Mouse (Mus musculus) stomach, embryonic 14.5 days (tissue): ENCODE results near the gene Kif26a. TPM values are rescaled to one million over a fixed set of nuclear protein-coding genes. Genes with fewer than 3 reads are reported as not detected.

ENCODE experiments used
- ATAC-seq: fragments of 200-750 bp; cut with Nextera tagmentation; 2 replicates; pipeline ENCODE4 v1.8.0; 2017; ENCODE audit warnings: low read depth, moderate TSS enrichment; ENCODE audit not compliant: insufficient number of reproducible peaks, insufficient read depth, low FRiP score
- H3K27ac ChIP-seq: fragments of 300-500 bp; sonication (generic); 2 replicates; pipeline ENCODE4 v1.5.1; 2014; ENCODE audit warnings: mild to moderate bottlenecking, low read length, moderate library complexity, mixed read lengths
- H3K27me3 ChIP-seq: fragments of 300-500 bp; sonication (generic); 2 replicates; pipeline ENCODE4 v1.6.1; 2014; ENCODE audit warnings: low read length, control low read depth, mixed read lengths; ENCODE audit not compliant: control insufficient read depth, insufficient read depth
- H3K36me3 ChIP-seq: fragments of 300-500 bp; sonication (generic); 2 replicates; pipeline ENCODE4 v1.6.1; 2014; ENCODE audit warnings: mild to moderate bottlenecking, control low read depth, low read length, moderate library complexity, mixed read lengths; ENCODE audit not compliant: control insufficient read depth, insufficient read depth
- H3K4me1 ChIP-seq: fragments of 300-500 bp; sonication (generic); 2 replicates; pipeline ENCODE4 v1.6.1; 2014; ENCODE audit warnings: low read length, control low read depth, mixed read lengths; ENCODE audit not compliant: control insufficient read depth, insufficient read depth
- H3K4me2 ChIP-seq: fragments of 300-500 bp; sonication (generic); replicated peaks from 2 replicates; pipeline ENCODE4 v1.6.1; 2014; ENCODE audit warnings: low read depth, low read length, control low read depth
- H3K4me3 ChIP-seq: fragments of 300-500 bp; sonication (generic); 2 replicates; pipeline ENCODE4 v1.5.1; 2014; ENCODE audit warnings: low read depth, low read length, control low read depth
- H3K9ac ChIP-seq: fragments of 300-500 bp; sonication (generic); replicated peaks from 2 replicates; pipeline ENCODE4 v1.6.1; 2014; ENCODE audit warnings: low read depth, mild to moderate bottlenecking, control low read depth, low read length, moderate library complexity, mixed read lengths
- H3K9me3 ChIP-seq: fragments of 300-500 bp; sonication (generic); 2 replicates; pipeline ENCODE4 v1.6.1; 2016; ENCODE audit warnings: low read depth, low read length, control low read depth; ENCODE audit not compliant: control insufficient read depth
- WGBS: fragments of 180-500 bp; shearing (Covaris S2); extraction: QIAGEN DNeasy Blood & Tissue Kit; methylation state at CpG from one replicate; pipeline ENCODE4 v1.1.7; 2014; 5-methylcytosine and 5-hydroxymethylcytosine counted together
- polyA plus RNA-seq: library from polyadenylated mRNA; unstranded; fragments of >200 nt; fragmentation: Nextera tagmentation; extraction: Ambion mirVana; gene quantifications from 2 replicates; pipeline ENCODE4 v1.2.1, GENCODE M21; 2014

Kif26a gene
- polyA plus RNA-seq, 1 experiment from 2014 or later: 2.9 TPM

DNA sequence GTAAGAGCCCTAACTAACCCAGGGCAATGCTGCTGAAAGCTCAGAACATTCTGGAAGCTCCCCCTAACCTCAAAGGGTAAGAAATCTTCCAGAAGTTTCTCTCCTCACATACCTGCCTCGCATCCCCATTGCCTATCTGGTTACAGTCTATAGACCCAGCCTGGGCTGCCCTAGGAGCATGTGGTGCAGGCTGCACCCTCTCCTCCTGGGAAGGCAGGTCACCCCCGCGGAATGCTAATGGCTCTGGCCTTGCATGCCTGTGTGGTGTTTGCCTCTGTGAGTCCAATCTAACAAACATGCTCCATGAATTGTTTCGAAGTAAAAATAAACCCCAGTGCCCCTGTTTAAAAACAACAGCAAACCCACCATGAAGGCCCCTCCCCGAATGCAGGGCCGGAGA, 75.3 kb downstream of the Kif26a start:
- Histone ChIP-seq H3K9ac (no peak overlapping the region), H3K27ac (no peak overlapping the region), H3K36me3 (no peaks in the 10 kb centered on the region), H3K27me3 (no peaks in the 10 kb centered on the region), H3K4me1 (no peaks in the 10 kb centered on the region), H3K9me3 (no peaks in the 10 kb centered on the region), H3K4me3 (no peak overlapping the region), H3K4me2 (no peak overlapping the region)
- WGBS: 50% methylated on average over 6 of the region's 6 CpGs
- no peak for ATAC-seq

DNA sequence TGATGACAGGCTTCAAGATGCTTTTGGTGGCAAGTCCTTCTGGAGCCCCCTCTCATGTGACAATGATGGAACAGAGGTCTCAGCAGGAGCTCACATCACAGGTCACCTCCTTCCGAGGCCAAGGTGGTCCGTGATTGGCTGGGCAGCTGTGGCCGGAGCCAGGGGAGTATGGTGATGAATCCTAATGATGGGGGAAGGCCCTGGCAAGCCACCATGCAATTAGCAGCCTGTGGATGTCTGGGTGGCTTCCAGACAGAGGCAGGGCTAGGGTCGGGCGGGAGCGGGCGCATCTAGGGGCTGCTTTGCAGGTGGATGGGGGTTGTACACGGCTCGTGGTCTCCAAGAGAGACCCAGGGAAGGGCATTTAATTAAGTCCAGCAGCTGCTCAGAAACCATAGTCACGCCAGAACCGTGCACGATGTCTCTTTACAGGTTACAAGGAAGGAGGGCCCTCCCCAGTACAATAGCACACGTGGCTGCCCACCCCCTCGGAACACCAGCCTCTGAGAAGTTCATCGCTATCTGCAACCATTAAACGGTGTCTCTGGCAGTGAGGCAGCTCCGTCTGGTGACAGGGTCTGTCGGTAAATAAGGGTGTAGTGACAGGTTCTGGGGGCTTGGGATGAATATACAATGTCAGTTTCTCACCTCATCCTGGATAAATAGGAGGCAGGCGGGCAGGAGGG, 75.9 kb downstream of the Kif26a start:
- H3K9me3 ChIP-seq: no peaks in the 10 kb centered on the region
- H3K4me3 ChIP-seq: no peak overlapping the region
- no peaks in the 10 kb centered on the region for H3K4me1 ChIP-seq
- no peaks in the 10 kb centered on the region for H3K27me3 ChIP-seq
- H3K4me2 ChIP-seq: no peak overlapping the region
- no peak overlapping the region for H3K27ac ChIP-seq
- WGBS: 40% methylated on average over 19 of the region's 19 CpGs
- ATAC-seq: no peak
- H3K36me3 ChIP-seq: no peaks in the 10 kb centered on the region
- no peak overlapping the region for H3K9ac ChIP-seq

DNA sequence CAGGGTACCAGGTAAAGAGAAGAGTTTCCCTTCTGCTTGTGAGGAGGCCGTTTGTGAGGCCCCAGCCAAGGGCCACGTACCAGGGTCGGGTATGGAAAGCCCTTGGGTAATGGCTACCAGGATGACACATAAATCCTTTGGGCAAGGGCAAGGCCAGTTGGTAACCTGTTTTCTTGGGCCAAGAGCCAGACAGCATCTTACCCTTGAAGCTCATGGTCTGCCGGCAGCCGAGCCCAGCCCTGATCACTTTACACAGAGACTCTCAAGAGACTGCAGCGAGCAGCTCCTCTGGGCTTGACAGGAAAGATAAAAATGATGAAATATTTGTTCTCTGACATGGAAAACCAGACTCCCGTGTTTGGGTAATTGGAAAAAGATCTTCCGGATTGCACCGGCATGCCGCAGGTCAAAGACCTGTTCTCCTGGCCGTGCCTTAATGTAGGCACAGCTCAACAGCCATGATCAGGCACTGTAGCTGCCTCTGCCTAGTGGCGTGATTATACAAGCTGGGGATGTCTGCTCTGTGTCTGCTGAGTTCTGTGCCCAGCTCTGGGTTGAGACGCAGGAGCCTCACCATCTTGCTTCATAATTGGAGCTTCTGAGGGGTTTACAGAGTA, 77.8 kb downstream of the Kif26a start:
- Histone ChIP-seq H3K36me3 (no peaks in the 10 kb centered on the region), H3K4me1 (no peaks in the 10 kb centered on the region), H3K4me2 (no peak overlapping the region), H3K9me3 (no peaks in the 10 kb centered on the region), H3K27ac (no peak overlapping the region), H3K9ac (no peak overlapping the region), H3K27me3 (no peaks in the 10 kb centered on the region), H3K4me3 (no peak overlapping the region)
- no peak for ATAC-seq
- WGBS: 55% methylated on average over 13 of the region's 13 CpGs

DNA sequence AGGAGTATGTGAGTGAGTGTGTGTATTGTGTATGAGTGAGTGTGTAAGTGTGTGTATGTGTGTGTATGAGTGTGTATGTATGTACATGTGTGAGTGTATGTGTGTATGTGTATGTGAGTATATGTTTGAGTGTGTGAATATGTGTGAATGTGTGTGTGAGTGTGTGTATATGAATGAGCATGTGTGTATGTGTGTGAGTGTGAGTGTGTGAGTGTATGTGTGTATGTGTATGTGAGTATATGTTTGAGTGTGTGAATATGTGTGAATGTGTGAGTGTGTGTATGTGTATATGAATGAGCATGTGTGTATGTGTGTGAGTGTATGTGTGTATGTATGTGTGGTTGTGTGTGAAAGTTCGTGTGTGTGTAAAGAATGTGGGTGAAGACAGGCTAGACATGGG, 80.2 kb downstream of the Kif26a start:
- Histone ChIP-seq H3K9ac (no peak overlapping the region), H3K9me3 (no peaks in the 10 kb centered on the region), H3K4me3 (no peak overlapping the region), H3K27me3 (no peaks in the 10 kb centered on the region), H3K4me1 (no peaks in the 10 kb centered on the region), H3K4me2 (no peak overlapping the region), H3K36me3 (no peaks in the 10 kb centered on the region), H3K27ac (no peak overlapping the region)
- ATAC-seq: no peak
- WGBS: 75% methylated on average over 1 of the region's 1 CpGs

DNA sequence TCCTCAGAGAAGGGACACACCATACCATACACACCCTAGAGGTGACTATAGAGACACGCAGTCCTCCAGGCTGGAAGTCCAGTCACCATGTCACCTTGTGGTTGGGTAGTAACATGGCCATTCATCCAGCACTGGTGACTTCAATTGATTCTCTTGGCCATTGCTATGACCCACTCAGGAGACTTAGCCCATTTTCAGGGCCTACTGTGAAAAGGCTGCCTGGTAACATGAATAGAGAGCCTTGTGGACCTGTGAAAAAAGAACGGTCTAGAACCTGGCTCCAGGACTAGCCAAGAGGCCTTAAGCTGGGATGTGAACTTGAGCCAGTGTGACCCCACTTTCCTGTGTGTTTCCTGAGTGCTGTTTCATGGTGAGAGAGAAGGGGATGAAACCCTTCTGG, 80.6 kb downstream of the Kif26a start:
- Histone ChIP-seq H3K4me1 (no peaks in the 10 kb centered on the region), H3K36me3 (no peaks in the 10 kb centered on the region), H3K27me3 (no peaks in the 10 kb centered on the region), H3K4me3 (no peak overlapping the region), H3K27ac (no peak overlapping the region), H3K9me3 (no peaks in the 10 kb centered on the region), H3K4me2 (no peak overlapping the region), H3K9ac (no peak overlapping the region)
- no peak for ATAC-seq
- 93% methylated on average over 2 of the region's 2 CpGs for WGBS

DNA sequence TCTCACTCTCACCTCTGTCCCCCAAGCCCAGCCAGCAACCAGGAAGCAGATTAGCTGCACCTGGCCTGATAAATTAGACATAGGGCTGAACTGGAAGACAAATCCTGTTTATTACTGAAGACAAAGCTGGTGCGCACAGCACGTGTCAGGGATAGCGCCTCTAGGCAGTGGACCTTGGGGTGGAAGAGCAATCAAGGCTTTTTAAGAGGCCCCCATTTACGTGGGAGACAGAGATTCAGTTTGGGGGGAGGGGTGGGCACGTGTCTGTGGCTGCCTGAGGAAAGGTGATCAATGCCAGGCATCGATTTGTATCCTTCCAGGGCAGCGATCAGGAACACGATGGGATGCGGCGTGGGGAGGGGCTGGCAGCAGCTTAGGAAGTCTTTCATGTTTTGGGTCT, 83.1 kb downstream of the Kif26a start:
- Histone ChIP-seq H3K4me2 (no peak overlapping the region), H3K4me3 (no peak overlapping the region), H3K36me3 (no peaks in the 10 kb centered on the region), H3K27ac (no peak overlapping the region), H3K27me3 (no peaks in the 10 kb centered on the region), H3K9ac (no peak overlapping the region), H3K4me1 (no peaks in the 10 kb centered on the region; the same call in 1 of the 2 replicates), H3K9me3 (no peaks in the 10 kb centered on the region)
- ATAC-seq: no peak
- 53% methylated on average over 10 of the region's 10 CpGs for WGBS

DNA sequence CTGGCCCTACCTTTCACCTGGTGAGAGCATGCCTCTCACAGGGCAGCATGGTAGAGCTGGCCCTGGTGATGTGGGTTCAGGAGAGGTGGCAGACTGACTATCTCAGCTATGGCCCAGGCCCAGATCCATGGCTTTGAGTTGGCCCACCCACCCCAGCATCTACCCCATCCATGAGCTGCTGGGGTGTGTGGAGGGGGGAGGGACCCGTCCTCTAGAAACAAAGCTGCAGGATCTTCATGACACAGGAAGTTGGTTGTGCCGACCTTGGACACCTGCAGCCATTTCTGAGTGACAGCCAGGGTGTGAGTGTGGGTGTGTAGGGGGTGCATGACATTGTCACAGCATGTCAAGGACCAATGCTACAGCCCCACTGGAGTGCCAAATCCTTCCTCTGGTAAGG, 84.2 kb downstream of the Kif26a start:
- Histone ChIP-seq H3K9me3 (no peaks in the 10 kb centered on the region), H3K4me2 (no peak overlapping the region), H3K27me3 (no peaks in the 10 kb centered on the region), H3K4me1 (no peaks in the 10 kb centered on the region; the same call in 1 of the 2 replicates), H3K36me3 (no peaks in the 10 kb centered on the region), H3K27ac (no peak overlapping the region), H3K4me3 (no peak overlapping the region), H3K9ac (no peak overlapping the region)
- ATAC-seq: no peak
- WGBS: 64% methylated on average over 2 of the region's 2 CpGs
